Mouse (Mus musculus) spleen, postnatal 4 days (tissue): ENCODE measurements at regions not wholly inside any gene's neighbourhood (a gene's known extent, or its start where the extent isn't known, plus 50 kb on each side); places are given as distances from the start of the nearest gene placed in this dataset.

Experiments
- DNase-seq, 2 experiments: peaks; one replicate each; pipeline ENCODE4 v3.0.0; 2022; ENCODE audit warnings: low spot score in 2 of 2

- peak in 1 of 2 experiments; percentile 41 for DNase-seq
Measured at GRCm38 (mm10) chr6:143487003-143487402, 320.0 kb downstream of the Etnk1 start.

GRCm38 (mm10) chr6:143490019-143490418, 323.0 kb downstream of the Etnk1 start:
- peak in 1 of 2 experiments; percentile 28 for DNase-seq

GRCm38 (mm10) chr6:143491380-143491779, 324.4 kb downstream of the Etnk1 start:
- DNase-seq, result peak in 1 of 2 experiments; percentile 27

- peak in 1 of 2 experiments; percentile 17 for DNase-seq
Measured at GRCm38 (mm10) chr6:143493543-143493942, 326.5 kb downstream of the Etnk1 start.

- DNase-seq, result no peak
Measured at GRCm38 (mm10) chr6:143494341-143494740, 327.3 kb downstream of the Etnk1 start.

GRCm38 (mm10) chr6:143494886-143495285, 327.9 kb downstream of the Etnk1 start:
- DNase-seq, result no peak

- no peak for DNase-seq
Measured at GRCm38 (mm10) chr6:143498764-143499163, 331.7 kb downstream of the Etnk1 start.

GRCm38 (mm10) chr6:143499259-143500043, 332.4 kb downstream of the Etnk1 start:
- DNase-seq, result no peak

GRCm38 (mm10) chr6:143502803-143503202, 335.8 kb downstream of the Etnk1 start:
- no peak for DNase-seq

GRCm38 (mm10) chr6:143503953-143504352, 336.9 kb downstream of the Etnk1 start:
- DNase-seq, result no peak

- no peak for DNase-seq
Measured at GRCm38 (mm10) chr6:143513459-143513858, 346.4 kb downstream of the Etnk1 start.

GRCm38 (mm10) chr6:143515137-143515536, 348.1 kb downstream of the Etnk1 start:
- DNase-seq, result no peak

- DNase-seq, result no peak
Measured at GRCm38 (mm10) chr6:143516746-143517145, 349.7 kb downstream of the Etnk1 start.

GRCm38 (mm10) chr6:143518476-143518875, 351.5 kb downstream of the Etnk1 start:
- no peak for DNase-seq

GRCm38 (mm10) chr6:143519668-143520067, 352.6 kb downstream of the Etnk1 start:
- peak in 1 of 2 experiments; percentile 3 for DNase-seq

- DNase-seq, result peak in 1 of 2 experiments; percentile 19
Measured at GRCm38 (mm10) chr6:143525092-143525491, 358.1 kb downstream of the Etnk1 start.

GRCm38 (mm10) chr6:143528898-143529297, 361.9 kb downstream of the Etnk1 start:
- DNase-seq, result peak in 1 of 2 experiments; percentile 19

GRCm38 (mm10) chr6:143530372-143531224, 363.6 kb downstream of the Etnk1 start:
- DNase-seq, result peak in 1 of 2 experiments; percentile 45

GRCm38 (mm10) chr6:143531477-143531876, 364.5 kb downstream of the Etnk1 start:
- DNase-seq, result peak in 1 of 2 experiments; percentile 35

- peak in 1 of 2 experiments; percentile 55 for DNase-seq
Measured at GRCm38 (mm10) chr6:143532380-143532779, 365.4 kb downstream of the Etnk1 start.

- no peak for DNase-seq
Measured at GRCm38 (mm10) chr6:143535265-143535664, 368.2 kb downstream of the Etnk1 start.

GRCm38 (mm10) chr6:143535726-143536125, 368.7 kb downstream of the Etnk1 start:
- no peak for DNase-seq
